Mouse (Mus musculus) ovary, postnatal 10 days (tissue): ENCODE measurements around the gene F12.
A peak's percentile ranks its signal among the peaks of the same experiment; 100 is the strongest.

ENCODE experiments used
- DNase-seq: peaks from one replicate; pipeline ENCODE4 v3.0.0; 2022; ENCODE audit warnings: low spot score

F12 gene

GRCm38 (mm10) chr13:55426613-55427012, at the start of gene F12:
TSS of gene F12 (minus strand) at chr13:55426793.
- DNase-seq, result no peak

DNA sequence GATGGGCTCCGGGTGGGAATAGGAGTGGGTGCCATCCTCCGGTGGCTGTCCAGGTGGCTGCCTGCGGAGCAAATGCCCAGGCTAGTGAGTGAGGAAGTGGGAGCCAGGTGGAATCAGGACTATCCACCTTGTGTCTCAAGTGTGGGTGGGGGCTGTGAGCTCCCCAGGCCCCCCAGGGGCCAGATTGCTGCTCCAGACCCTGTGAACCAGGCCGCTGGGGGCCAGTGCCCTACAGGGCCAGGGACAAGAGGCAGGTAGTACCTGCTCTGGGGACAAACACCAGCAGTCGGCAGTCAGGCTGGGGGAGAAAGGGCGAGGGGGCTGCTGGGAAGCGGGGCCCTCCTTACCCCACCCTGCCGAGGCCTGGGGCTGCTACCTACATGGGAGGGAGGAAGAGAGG, 49.7 kb upstream of the F12 start:
- DNase-seq, result no peak

GRCm38 (mm10) chr13:55475750-55476149, 49.2 kb upstream of the F12 start:
- DNase-seq, result no peak

GRCm38 (mm10) chr13:55474621-55475069, 48.1 kb upstream of the F12 start:
- no peak for DNase-seq

DNA sequence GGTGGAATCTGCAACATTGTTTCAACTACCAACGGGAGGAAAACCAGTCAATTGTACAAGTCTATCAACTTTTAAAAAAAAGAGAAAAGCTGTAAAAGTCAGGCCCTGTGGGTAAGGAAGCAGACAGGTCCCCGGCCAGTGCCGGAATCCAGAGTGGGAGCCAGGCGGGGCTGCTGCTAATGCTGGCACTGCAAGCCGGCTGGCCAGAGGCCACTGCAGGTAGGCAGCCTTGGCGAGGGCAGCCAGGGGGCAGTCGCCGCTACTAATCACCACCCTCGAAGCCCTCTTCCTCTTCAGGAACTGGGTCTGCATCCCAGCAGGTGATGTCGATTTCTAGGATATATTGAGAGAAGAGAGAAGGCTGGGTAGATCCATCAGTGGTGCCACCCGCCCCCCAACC, 47.4 kb upstream of the F12 start:
- no peak for DNase-seq

GRCm38 (mm10) chr13:55473076-55473831, 46.7 kb upstream of the F12 start:
- no peak for DNase-seq

GRCm38 (mm10) chr13:55472132-55473022, 45.8 kb upstream of the F12 start:
- no peak for DNase-seq

DNA sequence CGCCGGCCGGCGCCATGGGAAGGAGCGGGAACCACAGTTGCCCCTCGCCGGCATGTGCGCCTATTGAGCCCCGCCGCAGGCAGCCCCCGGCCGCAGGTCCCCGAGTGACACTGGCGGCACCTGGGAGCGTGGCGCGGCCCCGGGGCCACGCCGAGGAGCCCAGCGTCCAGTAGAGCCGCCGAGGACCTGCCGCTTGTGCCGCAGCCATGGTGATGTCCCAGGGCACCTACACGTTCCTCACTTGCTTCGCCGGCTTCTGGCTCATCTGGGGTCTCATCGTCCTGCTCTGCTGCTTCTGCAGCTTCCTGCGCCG, 45.2 kb upstream of the F12 start:
- DNase-seq, result no peak

DNA sequence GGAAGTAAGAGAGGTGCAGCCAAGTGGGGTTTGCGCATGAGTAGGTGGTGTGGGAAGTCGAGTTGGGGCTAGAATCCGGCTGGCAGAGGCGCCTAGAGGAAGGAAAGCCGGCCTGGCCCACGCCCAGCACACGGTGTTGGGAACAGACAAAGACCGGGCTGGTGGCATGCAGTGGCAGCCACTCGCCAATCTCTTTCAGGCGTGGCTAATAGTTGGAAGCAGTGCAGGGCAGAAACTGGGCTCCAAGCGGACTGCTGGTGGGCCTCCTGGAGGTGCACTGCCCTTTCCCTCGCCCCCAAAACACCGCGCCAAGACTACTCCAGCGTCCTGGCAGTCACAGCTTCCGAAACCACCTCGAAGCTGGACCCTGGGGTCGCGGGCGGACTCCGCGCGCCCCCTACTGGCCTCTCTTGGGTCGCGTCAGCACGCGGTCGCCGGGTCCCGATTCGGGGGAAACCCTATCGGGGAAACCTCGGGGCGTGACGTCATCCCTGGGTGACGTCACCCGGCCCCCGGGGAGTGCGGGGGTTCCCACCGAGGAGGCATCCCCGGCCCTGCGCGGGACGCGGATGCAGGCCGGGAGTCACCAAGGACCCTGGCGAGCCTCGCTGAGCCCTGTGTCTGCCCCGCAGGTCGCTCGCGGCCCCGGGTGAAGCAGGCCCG, 44.7 kb upstream of the F12 start:
- DNase-seq, result peak; percentile 70

- DNase-seq, result no peak
These were observed 43.8 kb upstream of the F12 start for GRCm38 (mm10) chr13:55470372-55470771.

DNA sequence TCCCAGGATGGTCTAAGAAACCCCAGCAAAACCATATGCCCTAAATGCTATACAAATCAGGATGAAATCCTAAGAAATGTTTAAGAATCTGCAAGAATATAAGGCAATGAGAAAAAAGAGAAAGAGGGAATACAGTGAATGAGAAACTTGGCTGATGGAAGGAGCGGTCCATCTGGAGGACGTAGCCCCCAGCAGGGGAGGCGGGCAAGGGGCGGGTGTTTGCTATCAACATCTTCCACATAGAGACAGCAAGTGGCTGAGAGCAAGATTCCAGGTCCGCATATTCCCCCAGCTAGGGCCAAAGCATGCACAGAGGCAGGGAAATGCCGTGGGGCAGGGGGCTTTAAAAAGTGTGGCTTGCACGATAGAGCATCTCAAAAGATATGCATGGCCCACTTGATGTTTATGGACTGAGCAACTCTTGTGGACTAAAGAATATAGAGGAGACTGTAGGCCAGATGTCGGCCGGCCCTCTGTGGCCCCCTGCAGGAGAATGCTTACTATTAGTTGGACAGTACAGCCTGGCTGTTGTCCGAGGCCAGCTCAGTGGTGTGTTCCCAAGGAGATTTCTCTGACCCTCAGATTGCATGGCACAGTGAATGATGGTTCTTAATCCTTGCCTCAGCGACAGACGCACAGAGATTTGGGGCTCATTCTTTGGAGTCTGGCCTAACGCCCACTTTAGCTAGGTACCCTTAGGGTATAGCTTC, 42.4 kb upstream of the F12 start:
- DNase-seq, result no peak

- DNase-seq, result no peak
These were observed 39.3 kb upstream of the F12 start for GRCm38 (mm10) chr13:55465830-55466440.

DNA sequence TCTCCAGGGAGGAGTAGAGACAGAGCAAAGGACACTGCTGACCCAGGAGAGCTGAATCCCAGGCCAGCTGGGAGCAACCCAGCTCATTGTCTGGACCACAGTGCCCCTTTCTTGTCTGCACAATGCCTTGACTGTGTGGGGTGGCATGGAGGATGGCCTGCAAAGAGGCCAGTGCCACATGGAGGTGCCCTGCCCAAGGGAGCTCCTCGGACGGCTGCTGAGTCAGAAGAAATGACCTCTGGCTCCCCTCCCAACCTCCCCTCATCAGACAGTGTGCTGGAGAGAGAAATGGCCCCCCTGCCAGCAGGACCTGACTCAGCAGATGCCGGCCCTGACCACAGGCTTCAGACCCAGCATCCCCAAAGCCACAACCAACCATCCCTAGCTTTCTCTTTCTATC, 38.6 kb upstream of the F12 start:
- DNase-seq, result no peak

DNA sequence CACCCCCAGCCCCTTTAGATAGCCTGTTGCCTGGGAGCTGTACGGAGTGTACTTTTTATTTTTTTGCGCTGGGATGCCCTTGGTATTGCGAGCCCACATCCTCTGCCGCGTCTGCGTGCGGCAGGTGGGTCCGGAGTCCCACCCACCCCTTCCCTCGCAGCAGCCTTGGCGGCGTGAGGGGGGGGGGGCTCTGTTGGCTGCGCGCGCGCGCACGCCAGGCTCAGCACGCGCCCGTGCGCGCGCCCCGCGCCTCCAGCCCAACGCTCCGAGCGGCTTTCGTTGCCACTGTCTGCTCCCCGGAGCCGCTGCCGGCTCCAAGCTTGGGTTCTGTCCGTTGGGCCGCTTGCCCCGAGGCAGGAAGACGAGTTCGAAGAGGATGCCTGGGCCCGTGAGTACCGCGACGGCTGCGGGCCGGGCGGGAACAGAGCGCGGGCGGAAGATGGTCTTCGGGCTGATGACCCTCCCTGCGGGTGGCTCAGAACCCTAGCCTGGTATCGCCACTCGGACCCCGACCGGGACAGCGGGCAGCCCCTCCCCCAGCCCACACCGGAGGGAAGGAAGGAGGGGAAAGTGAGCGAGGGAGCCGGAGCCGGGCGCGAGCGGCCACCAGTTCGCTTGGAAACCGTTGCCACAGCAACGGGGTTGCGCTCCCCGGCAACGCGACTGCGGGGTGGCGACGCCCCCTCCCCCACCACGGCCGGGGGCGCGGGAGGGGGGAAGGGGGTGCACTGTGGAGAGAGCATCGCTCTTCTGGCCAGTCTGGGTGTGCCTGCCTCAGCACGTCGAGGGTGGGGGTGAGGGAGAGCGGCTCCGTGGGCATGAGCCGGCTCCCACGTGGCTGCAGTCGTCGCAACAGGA, 37.7 kb upstream of the F12 start, which contains the start of gene Prr7:
Prr7 (plus strand) TSS at position 241 of the 858 bp plus-strand sequence.
- no peak for DNase-seq

DNA sequence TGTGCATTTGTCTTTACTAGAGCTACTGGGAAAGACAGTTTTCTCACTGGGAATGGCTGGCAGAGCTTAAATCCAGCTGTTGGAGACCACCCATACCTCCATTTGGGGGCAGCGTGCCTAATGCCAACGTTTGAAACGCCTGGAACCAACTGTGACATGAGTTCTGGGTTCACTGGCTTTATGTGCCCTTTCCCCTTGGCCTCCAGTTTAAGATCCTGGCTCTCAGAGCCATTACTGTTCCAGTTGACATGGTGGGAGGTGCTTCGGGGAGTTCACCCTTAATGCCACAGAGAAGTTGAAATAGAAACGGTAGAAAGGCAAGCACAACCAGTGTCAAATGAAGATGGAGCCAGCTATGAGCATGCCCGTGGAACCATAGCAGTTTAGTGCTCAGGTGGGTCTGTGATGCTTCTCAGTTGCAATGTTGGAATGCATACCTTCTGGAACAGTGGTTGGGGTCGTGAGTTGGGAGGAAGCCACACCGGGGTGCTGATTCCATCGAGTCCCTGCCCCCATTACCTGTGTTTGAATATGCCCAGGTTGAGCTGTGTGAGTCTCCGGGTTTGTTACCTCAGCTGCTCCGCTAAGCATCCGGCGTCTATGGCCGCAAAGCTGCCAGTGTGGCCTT, 36.9 kb upstream of the F12 start:
- no peak for DNase-seq

DNA sequence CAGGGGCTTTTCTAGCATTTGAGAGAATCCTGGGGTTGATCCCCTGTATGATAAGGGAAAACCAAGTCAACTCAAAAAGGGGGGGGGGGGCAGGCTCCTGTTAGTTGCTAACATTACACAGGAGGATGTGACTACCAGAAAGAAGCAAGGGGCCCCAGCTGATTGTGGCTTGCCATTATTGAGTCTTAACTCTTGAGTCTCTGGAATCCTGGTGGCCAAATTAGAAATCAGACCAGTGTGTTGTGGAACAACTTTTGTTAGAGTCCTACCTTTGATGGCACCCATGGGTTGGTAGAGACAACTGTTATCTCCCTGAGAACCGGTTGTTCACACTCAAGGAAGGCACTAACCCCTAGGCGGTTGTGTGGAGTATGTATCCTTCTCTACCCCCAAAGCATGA, 36.4 kb upstream of the F12 start:
- no peak for DNase-seq

GRCm38 (mm10) chr13:55451785-55452549, 25.4 kb upstream of the F12 start:
- DNase-seq, result no peak

DNA sequence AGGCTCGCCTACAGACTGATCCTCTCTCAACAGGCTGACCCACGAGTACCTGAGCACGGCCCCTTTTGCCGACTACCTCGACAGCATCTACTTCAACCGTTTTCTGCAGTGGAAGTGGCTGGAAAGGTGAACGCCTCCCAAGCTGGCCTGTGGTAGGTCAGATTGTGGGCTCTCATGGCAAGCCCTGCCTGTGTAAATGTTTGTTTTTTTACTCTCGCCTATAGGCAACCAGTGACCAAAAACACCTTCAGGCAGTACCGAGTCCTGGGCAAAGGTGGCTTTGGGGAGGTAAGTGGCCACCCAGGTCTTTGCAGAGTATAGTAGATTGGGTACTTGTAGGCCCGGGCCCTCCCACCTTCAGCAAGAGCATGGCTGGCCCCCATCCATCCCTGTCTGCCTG, 24.7 kb upstream of the F12 start:
- no peak for DNase-seq

- no peak for DNase-seq
These were observed 24.0 kb upstream of the F12 start for GRCm38 (mm10) chr13:55450511-55450980.
